Mouse (Mus musculus) liver, embryonic 16.5 days (tissue): Measurements from ENCODE around the gene Gm39566. TPM values are rescaled to one million over a fixed set of nuclear protein-coding genes. Genes with fewer than 3 reads are reported as not detected.
A peak's percentile ranks its signal among the peaks of the same experiment; 100 is the strongest.

Experiments
- ATAC-seq: fragments of 200-750 bp; cut with Nextera tagmentation; 2 replicates; pipeline ENCODE4 v1.8.0; 2017; ENCODE audit warnings: low read depth, mild to moderate bottlenecking, moderate number of reproducible peaks, moderate library complexity
- H3K27ac ChIP-seq: fragments of 300-500 bp; sonication (generic); 2 replicates; pipeline ENCODE4 v1.5.1; 2014; ENCODE audit warnings: mild to moderate bottlenecking, low read length
- H3K27me3 ChIP-seq: fragments of 300-500 bp; sonication (generic); 2 replicates; pipeline ENCODE4 v1.6.1; 2014; ENCODE audit warnings: low read depth, low read length, mixed read lengths; ENCODE audit not compliant: control insufficient read depth, insufficient read depth
- H3K36me3 ChIP-seq: fragments of 300-500 bp; sonication (generic); 2 replicates; pipeline ENCODE4 v1.6.1; 2014; ENCODE audit warnings: mild to moderate bottlenecking; ENCODE audit not compliant: control insufficient read depth, insufficient read depth
- H3K4me1 ChIP-seq: fragments of 300-500 bp; sonication (generic); 2 replicates; pipeline ENCODE4 v1.6.1; 2014; ENCODE audit warnings: low read depth, low read length, mixed read lengths; ENCODE audit not compliant: control insufficient read depth
- H3K4me2 ChIP-seq: fragments of 300-500 bp; sonication (generic); 2 replicates; pipeline ENCODE4 v1.6.1; 2014; ENCODE audit warnings: low read depth, low read length, mixed read lengths
- H3K4me3 ChIP-seq: fragments of 300-500 bp; sonication (generic); 2 replicates; pipeline ENCODE4 v1.5.1; 2014; ENCODE audit warnings: low read depth, mild to moderate bottlenecking, low read length
- H3K9ac ChIP-seq: fragments of 300-500 bp; sonication (generic); 2 replicates; pipeline ENCODE4 v1.6.1; 2014; ENCODE audit warnings: low read depth, low read length
- H3K9me3 ChIP-seq: fragments of 300-500 bp; sonication (generic); replicated peaks from 2 replicates; pipeline ENCODE4 v1.6.1; 2016; ENCODE audit warnings: low read length; ENCODE audit not compliant: control insufficient read depth
- WGBS: fragments of 180-500 bp; shearing (Covaris S2); extraction: QIAGEN DNeasy Blood & Tissue Kit; methylation state at CpG from one replicate; pipeline ENCODE4 v1.1.7; 2014; ENCODE audit not compliant: insufficient replicate concordance; 5-methylcytosine and 5-hydroxymethylcytosine counted together
- polyA plus RNA-seq: library from polyadenylated mRNA; unstranded; fragments of >200 nt; fragmentation: Nextera tagmentation; extraction: Ambion mirVana; gene quantifications from 2 replicates; pipeline ENCODE4 v1.2.1, GENCODE M21; 2015

Gm39566 gene
- polyA plus RNA-seq, 1 experiment from 2014 or later: not detected

GRCm38 (mm10) chr11:69818365-69818764 is 3.3 kb upstream of the Gm39566 start, which contains the start of gene Spem2:
Gene Spem2, minus strand, starts transcription at chr11:69818465.
- Histone ChIP-seq H3K4me1 (no peaks in the 10 kb centered on the region), H3K4me3 (no peak within 1 kb of the TSS), H3K9me3 (no peaks in the 10 kb centered on the region), H3K4me2 (no peak within 1 kb of the TSS), H3K9ac (no peak within 1 kb of the TSS), H3K27ac (no peak within 1 kb of the TSS), H3K27me3 (no peaks in the 10 kb centered on the region), H3K36me3 (no peaks in the 10 kb centered on the region)
- ATAC-seq: no peak
- 58% methylated on average over 2 of the region's 2 CpGs for WGBS

- no peaks in the 10 kb centered on the region for H3K4me1 ChIP-seq
- H3K4me3 ChIP-seq: no peak overlapping the region
- H3K36me3 ChIP-seq: no peaks in the 10 kb centered on the region
- no peaks in the 10 kb centered on the region for H3K27me3 ChIP-seq
- no peak for ATAC-seq
- no peaks in the 10 kb centered on the region for H3K9me3 ChIP-seq
- no peak overlapping the region for H3K27ac ChIP-seq
- no peak overlapping the region for H3K4me2 ChIP-seq
- WGBS: 80% methylated on average over 12 of the region's 12 CpGs
- H3K9ac ChIP-seq: no peak overlapping the region
Observed at GRCm38 (mm10) chr11:69816520-69816919, 1.4 kb upstream of the Gm39566 start.

GRCm38 (mm10) chr11:69810280-69810679 is 4.8 kb downstream of the Gm39566 start:
- no peak overlapping the region for H3K4me3 ChIP-seq
- H3K9me3 ChIP-seq: no peaks in the 10 kb centered on the region
- H3K4me1 ChIP-seq: no peaks in the 10 kb centered on the region; the same call in 1 of the 2 replicates
- peaks cover 15% of the 10 kb centered on the region for H3K27me3 ChIP-seq
- no peak overlapping the region for H3K27ac ChIP-seq
- no peak for ATAC-seq
- no peak overlapping the region for H3K9ac ChIP-seq
- H3K4me2 ChIP-seq: no peak overlapping the region
- H3K36me3 ChIP-seq: no peaks in the 10 kb centered on the region

- ATAC-seq: no peak
- peaks cover 41% of the 10 kb centered on the region for H3K27me3 ChIP-seq
- no peaks in the 10 kb centered on the region for H3K9me3 ChIP-seq
- H3K36me3 ChIP-seq: no peaks in the 10 kb centered on the region
- WGBS: 73% methylated on average over 2 of the region's 2 CpGs
- H3K27ac ChIP-seq: no peak overlapping the region
- H3K4me3 ChIP-seq: no peak overlapping the region
- no peak overlapping the region for H3K4me2 ChIP-seq
- H3K4me1 ChIP-seq: peaks cover 24% of the 10 kb centered on the region
- no peak overlapping the region for H3K9ac ChIP-seq
Observed at GRCm38 (mm10) chr11:69807641-69808040, 7.5 kb downstream of the Gm39566 start.

- peaks cover 54% of the 10 kb centered on the region for H3K27me3 ChIP-seq
- 67% methylated on average over 4 of the region's 4 CpGs for WGBS
Observed at GRCm38 (mm10) chr11:69806378-69806777, 8.7 kb downstream of the Gm39566 start.

GRCm38 (mm10) chr11:69804972-69805909 is 9.9 kb downstream of the Gm39566 start, which contains the start of gene Tmem102:
Gene Tmem102, minus strand, starts transcription at chr11:69805624.
- ATAC-seq: no peak
- no peak within 1 kb of the TSS for H3K9ac ChIP-seq
- H3K27ac ChIP-seq: no peak within 1 kb of the TSS
- peak within 1 kb of the TSS; percentile 11; the same call in 1 of the 2 replicates for H3K4me3 ChIP-seq
- peaks cover 65% of the 10 kb centered on the region for H3K27me3 ChIP-seq
- peaks cover 37% of the 10 kb centered on the region for H3K4me1 ChIP-seq
- H3K9me3 ChIP-seq: no peaks in the 10 kb centered on the region
- no peaks in the 10 kb centered on the region for H3K36me3 ChIP-seq
- WGBS: 22% methylated on average over 29 of the region's 29 CpGs
- peak within 1 kb of the TSS; percentile 78; the same call in 1 of the 2 replicates for H3K4me2 ChIP-seq

More at GRCm38 (mm10) chr11:69806378-69806777, 8.7 kb downstream of the Gm39566 start:
- Histone ChIP-seq H3K27ac (no peak overlapping the region), H3K9ac (no peak overlapping the region), H3K4me1 (peaks cover 29% of the 10 kb centered on the region), H3K4me3 (no peak overlapping the region), H3K9me3 (no peaks in the 10 kb centered on the region), H3K4me2 (no peak overlapping the region), H3K36me3 (no peaks in the 10 kb centered on the region)
- no peak for ATAC-seq

- Histone ChIP-seq H3K27ac (no peak overlapping the region), H3K4me1 (peaks cover 37% of the 10 kb centered on the region), H3K36me3 (no peaks in the 10 kb centered on the region), H3K9ac (no peak overlapping the region), H3K9me3 (no peaks in the 10 kb centered on the region), H3K27me3 (peaks cover 71% of the 10 kb centered on the region), H3K4me3 (no peak overlapping the region), H3K4me2 (peak overlapping the region; percentile 78; the same call in 1 of the 2 replicates)
- no peak for ATAC-seq
- WGBS: 23% methylated on average over 12 of the region's 12 CpGs
Observed at GRCm38 (mm10) chr11:69804652-69804940, 10.5 kb downstream of the Gm39566 start.

- peak overlapping the region; percentile 78 for H3K4me2 ChIP-seq
- peak overlapping the region; percentile 41 for H3K9ac ChIP-seq
- WGBS: 3% methylated on average over 60 of the region's 60 CpGs
- H3K27me3 ChIP-seq: peaks cover 77% of the 10 kb centered on the region
- peak; percentile 72 for ATAC-seq
- H3K36me3 ChIP-seq: no peaks in the 10 kb centered on the region
- H3K27ac ChIP-seq: peak overlapping the region; percentile 29; the same call in 1 of the 2 replicates
- H3K4me1 ChIP-seq: peaks cover 37% of the 10 kb centered on the region
- H3K9me3 ChIP-seq: no peaks in the 10 kb centered on the region
- H3K4me3 ChIP-seq: peak overlapping the region; percentile 57
Observed at GRCm38 (mm10) chr11:69803786-69804651, 11.1 kb downstream of the Gm39566 start.
